ENCODE assay signal across 11 mouse cellular contexts in the genomic region with DNA sequence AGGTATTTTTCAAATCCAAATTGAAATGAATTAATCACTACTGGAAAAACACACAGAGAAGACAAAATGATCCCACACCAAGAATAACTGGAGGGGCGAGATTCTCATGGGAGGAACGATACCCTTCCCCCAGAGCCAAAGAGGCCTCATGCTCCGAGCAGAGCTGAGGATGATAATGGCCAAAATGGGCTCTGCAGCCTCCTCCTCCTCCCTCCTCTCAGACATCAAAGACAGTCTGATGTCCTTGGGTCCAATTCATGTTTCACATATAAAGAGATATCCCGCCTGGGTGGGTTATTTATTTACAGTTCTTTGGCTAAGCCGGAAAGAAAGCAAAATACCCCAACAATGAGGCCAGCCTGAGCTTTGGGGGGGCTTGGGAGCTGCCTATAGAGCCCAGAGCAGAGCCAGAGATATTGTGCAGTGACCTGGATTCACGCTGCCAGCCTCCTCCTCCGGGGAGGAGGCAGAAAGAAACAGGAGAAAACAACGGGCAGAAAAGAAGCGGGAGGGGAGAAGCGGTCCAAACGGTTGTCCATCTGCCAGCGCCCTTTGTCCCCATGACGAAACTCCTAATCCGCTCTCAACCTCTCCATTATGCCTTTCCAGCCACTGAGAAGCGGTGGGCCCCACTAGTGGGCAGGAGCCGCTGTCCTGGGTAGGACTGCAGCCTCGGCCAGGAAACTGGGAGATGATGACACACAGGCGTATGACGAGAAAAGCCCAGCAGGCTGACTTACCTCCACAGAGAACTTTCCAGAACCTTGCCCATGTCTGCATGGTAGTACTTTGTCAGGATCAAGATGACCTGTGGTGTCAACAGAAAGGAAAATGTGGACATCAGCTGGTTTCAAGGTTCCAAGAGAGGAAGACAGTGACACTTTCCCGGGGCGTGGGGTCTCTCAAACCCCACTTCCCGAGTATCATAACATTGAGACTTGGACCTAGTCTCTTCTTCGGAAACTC. TPM values are rescaled to one million over a fixed set of nuclear protein-coding genes. Genes with fewer than 3 reads are reported as not detected.
DNase-seq lines count a peak whose midpoint lies in the region; ATAC-seq and TF ChIP-seq lines count a peak whose summit lies in the region.
"Had no signal": no experiment of that assay in that cellular context is flagged by ENCODE, and none has a peak within 500 bp of the region (broad histone marks: within the 10 kb centered on the region; RNA-seq: fewer than 3 reads in every experiment).

No protein-coding gene starts in this region.

- peak; percentile 26 for DNase-seq in kidney, adult 18-20 months
- DNase-seq in embryo, embryonic 10.5 days (ENCODE audit: low spot score), result peak; percentile 65
- DNase-seq in hindbrain, embryonic 11.5 days (ENCODE audit: low spot score), result peak; percentile 37
- peak; percentile 57 for DNase-seq in midbrain, postnatal 0 days (ENCODE audit: low spot score)
- DNase-seq in right cerebral cortex, postnatal 4 days, result no peak
- no peak for DNase-seq in B cell, adult 2 months
- no peak for DNase-seq in heart, postnatal 25 days (ENCODE audit: low spot score)
- DNase-seq: heart, adult 11 months; lung, adult 18-20 months had no signal

- peak; percentile 19 for TF ChIP-seq CTCF in midbrain, postnatal 0 days (IDR thresholded peaks at IDR 0.05)

- no peaks in the 10 kb centered on the region for H3K36me3 ChIP-seq in kidney, embryonic 14.5 days (ENCODE audit: control insufficient read depth, insufficient read depth, low read length)
- no peaks in the 10 kb centered on the region for H3K36me3 ChIP-seq in hindbrain, embryonic 11.5 days (ENCODE audit: control insufficient read depth, insufficient read depth, low read length)
- no peaks in the 10 kb centered on the region for H3K36me3 ChIP-seq in midbrain, postnatal 0 days (ENCODE audit: insufficient read depth, low read length)

- H3K4me2 ChIP-seq in kidney, embryonic 14.5 days (replicated peaks; ENCODE audit: low read depth, low read length), result no peak overlapping the region
- H3K4me2 ChIP-seq in hindbrain, embryonic 11.5 days (replicated peaks; ENCODE audit: low read depth, low read length), result no peak overlapping the region
- no peak overlapping the region for H3K4me2 ChIP-seq in midbrain, postnatal 0 days (ENCODE audit: low read depth, low read length, poor library complexity, severe bottlenecking)

- no peak overlapping the region for H3K9ac ChIP-seq in kidney, embryonic 14.5 days (ENCODE audit: low read depth, low read length)
- H3K9ac ChIP-seq in hindbrain, embryonic 11.5 days (ENCODE audit: low read depth, low read length), result no peak overlapping the region
- H3K9ac ChIP-seq in midbrain, postnatal 0 days (replicated peaks; ENCODE audit: low read length, poor library complexity, severe bottlenecking), result no peak overlapping the region

- 71% methylated on average over 23 of the region's 23 CpGs for WGBS in kidney, embryonic 14.5 days
- 43% methylated on average over 23 of the region's 23 CpGs for WGBS in hindbrain, embryonic 11.5 days
- 34% methylated on average over 23 of the region's 23 CpGs for WGBS in midbrain, postnatal 0 days

- no peak overlapping the region for H3K4me3 ChIP-seq in kidney, embryonic 14.5 days (ENCODE audit: low read length)
- H3K4me3 ChIP-seq in hindbrain, embryonic 11.5 days (ENCODE audit: low read depth, low read length), result no peak overlapping the region
- no peak overlapping the region for H3K4me3 ChIP-seq in midbrain, postnatal 0 days (ENCODE audit: low read depth, low read length)

- H3K27ac ChIP-seq in kidney, embryonic 14.5 days (ENCODE audit: low read depth, low read length), result no peak overlapping the region
- H3K27ac ChIP-seq in hindbrain, embryonic 11.5 days (ENCODE audit: low read depth, low read length), result no peak overlapping the region
- 0 out of 2 replicates have a peak overlapping the region, but pooled peaks have one; percentile 38 for H3K27ac ChIP-seq in midbrain, postnatal 0 days (ENCODE audit: low read depth, low read length)

- H3K4me1 ChIP-seq in kidney, embryonic 14.5 days (ENCODE audit: control insufficient read depth, insufficient read depth, low read length), result 0 out of 2 replicates have a peak, but pooled peaks cover 3% of the 10 kb centered on the region
- peaks cover 7% of the 10 kb centered on the region; the same call in 1 of the 2 replicates for H3K4me1 ChIP-seq in hindbrain, embryonic 11.5 days (replicated peaks; ENCODE audit: control insufficient read depth, insufficient read depth, low read length)
- H3K4me1 ChIP-seq in midbrain, postnatal 0 days (ENCODE audit: insufficient read depth, low read length), result peaks cover 26% of the 10 kb centered on the region

- intact Hi-C loops in heart, postnatal 25 days (cut with DNase I), result loop anchor here (10.0 kb wide), 2 partner anchors 84 to 166 kb away; a partner anchor contains a TSS

- no peaks in the 10 kb centered on the region for H3K9me3 ChIP-seq in kidney, embryonic 14.5 days (ENCODE audit: control insufficient read depth, low read length)
- no peaks in the 10 kb centered on the region for H3K9me3 ChIP-seq in hindbrain, embryonic 11.5 days (ENCODE audit: control insufficient read depth, low read length)
- no peaks in the 10 kb centered on the region for H3K9me3 ChIP-seq in midbrain, postnatal 0 days (ENCODE audit: low read length)

- no peaks in the 10 kb centered on the region for H3K27me3 ChIP-seq in kidney, embryonic 14.5 days (ENCODE audit: control insufficient read depth, insufficient read depth, low read length)
- H3K27me3 ChIP-seq in hindbrain, embryonic 11.5 days (ENCODE audit: control insufficient read depth, insufficient read depth, low read length), result no peaks in the 10 kb centered on the region; the same call in 1 of the 2 replicates
- H3K27me3 ChIP-seq in midbrain, postnatal 0 days (ENCODE audit: insufficient read depth, low read length), result no peaks in the 10 kb centered on the region

- ATAC-seq in kidney, embryonic 14.5 days (ENCODE audit: low FRiP score, low TSS enrichment), result no peak
- ATAC-seq in hindbrain, embryonic 11.5 days (ENCODE audit: low FRiP score), result peak; percentile 38
- no peak for ATAC-seq in midbrain, postnatal 0 days (ENCODE audit: low FRiP score)

RNA-seq across cellular contexts. Expression of a gene that starts 24.9 kb away (rescaled TPM):
- 0.11 TPM in 2 replicates for polyA plus RNA-seq in kidney, embryonic 14.5 days (2014; fragmentation: Nextera tagmentation; extraction: Ambion mirVana)
- 0.17 TPM in 1 of 2 replicates, not detected in the other for polyA plus RNA-seq in hindbrain, embryonic 11.5 days (2014; fragmentation: Nextera tagmentation; extraction: Ambion mirVana)
- 0.55 TPM in 1 of 2 replicates, not detected in the other for total RNA-seq in midbrain, postnatal 0 days (2014; rRNA removed)
- polyA plus RNA-seq in midbrain, postnatal 0 days (2015; fragmentation: Nextera tagmentation; extraction: Ambion mirVana), result not detected in 2 replicates
- total RNA-seq in heart, postnatal 25 days (2021), result not detected
- total RNA-seq: left cerebral cortex, adult 8-10 months had no signal

Comparison
In these comparisons a context has a peak if more than half of its experiments do, and no peak if none do; other contexts are left out.
1. DNase-seq: peak in kidney, adult 18-20 months (single experiment), embryo, embryonic 10.5 days (single experiment), hindbrain, embryonic 11.5 days (single experiment) and midbrain, postnatal 0 days (single experiment); none in right cerebral cortex, postnatal 4 days (single experiment), B cell, adult 2 months (0 of 2) and heart, postnatal 25 days (single experiment).